Mouse (Mus musculus): Measurements from ENCODE around the gene Fam208a.

DNA sequence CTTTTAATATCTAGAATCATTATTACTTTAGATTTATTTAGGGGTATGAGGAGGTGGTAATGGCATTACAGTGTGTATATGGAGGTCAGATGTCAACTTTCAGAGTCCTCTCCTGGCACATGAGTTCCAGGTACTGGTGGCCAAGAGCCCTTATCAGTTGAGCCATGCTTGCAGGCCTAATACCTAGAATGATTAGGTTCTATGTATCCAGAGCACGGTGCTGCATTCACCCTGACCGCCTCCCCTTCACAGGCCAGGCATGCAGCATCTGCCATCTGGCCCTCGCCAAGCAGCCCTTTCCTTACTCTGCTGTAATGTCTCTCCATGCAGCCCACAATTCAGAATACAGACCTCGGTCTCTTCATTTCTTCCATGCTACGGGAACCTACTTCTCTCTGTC is 62.8 kb downstream of the Fam208a start:
- no peak for TF ChIP-seq CTCF (IDR thresholded peaks at IDR 0.05; ENCODE audit: extremely low read depth, insufficient read depth, insufficient read length, insufficient replicate concordance)
- no peak for TF ChIP-seq POLR2A (IDR thresholded peaks at IDR 0.05; ENCODE audit: low read depth, low read length)

Data from spleen, adult 2 months (tissue).